Mouse (Mus musculus): ENCODE results near the gene Plcl1. TPM values are rescaled to one million over a fixed set of nuclear protein-coding genes. Genes with fewer than 3 reads are reported as not detected.
A peak's percentile ranks its signal among the peaks of the same experiment; 100 is the strongest.

The Plcl1 gene
- polyA plus RNA-seq, 1 experiment from 2014 or later, result 5.5 TPM

DNA sequence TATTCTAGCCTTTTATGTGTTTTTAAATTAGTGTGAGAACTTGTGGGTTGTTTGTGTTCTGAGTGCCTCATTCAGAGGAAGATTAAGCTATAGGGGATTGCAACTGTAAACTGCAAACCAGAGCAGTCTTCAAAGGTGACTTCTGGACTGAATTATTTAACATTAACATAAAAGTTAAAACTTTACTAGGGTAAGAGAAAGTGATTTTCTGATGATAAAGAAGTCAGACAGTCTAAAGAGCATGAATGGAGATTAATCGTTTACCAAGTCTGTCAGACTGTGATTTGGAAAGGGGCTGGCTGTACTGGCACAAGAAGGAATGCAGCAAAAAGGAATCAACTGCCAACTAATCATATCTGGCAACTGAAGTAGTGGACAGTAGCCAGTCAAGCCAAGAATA, 301.2 kb downstream of the Plcl1 start:
- ATAC-seq (ENCODE audit: low FRiP score) (no peak), DNase-seq (ENCODE audit: low spot score) (no peak)
- no peak overlapping the region for H3K4me3 ChIP-seq (replicated peaks; ENCODE audit: low read length)
- H3K27ac ChIP-seq, result no peak overlapping the region
- no peaks in the 10 kb centered on the region for H3K27me3 ChIP-seq (ENCODE audit: control insufficient read depth, insufficient read depth, low read length)
- H3K9ac ChIP-seq, result no peak overlapping the region
- no peaks in the 10 kb centered on the region for H3K9me3 ChIP-seq (ENCODE audit: control insufficient read depth, low read length)
- no peak overlapping the region for H3K4me2 ChIP-seq (replicated peaks)
- no peaks in the 10 kb centered on the region for H3K36me3 ChIP-seq (replicated peaks; ENCODE audit: control insufficient read depth, insufficient read depth)
- 48% methylated on average over 1 of the region's 1 CpGs for WGBS
- H3K4me1 ChIP-seq (replicated peaks; ENCODE audit: control insufficient read depth, insufficient read depth, low read length), result peaks cover 14% of the 10 kb centered on the region

DNA sequence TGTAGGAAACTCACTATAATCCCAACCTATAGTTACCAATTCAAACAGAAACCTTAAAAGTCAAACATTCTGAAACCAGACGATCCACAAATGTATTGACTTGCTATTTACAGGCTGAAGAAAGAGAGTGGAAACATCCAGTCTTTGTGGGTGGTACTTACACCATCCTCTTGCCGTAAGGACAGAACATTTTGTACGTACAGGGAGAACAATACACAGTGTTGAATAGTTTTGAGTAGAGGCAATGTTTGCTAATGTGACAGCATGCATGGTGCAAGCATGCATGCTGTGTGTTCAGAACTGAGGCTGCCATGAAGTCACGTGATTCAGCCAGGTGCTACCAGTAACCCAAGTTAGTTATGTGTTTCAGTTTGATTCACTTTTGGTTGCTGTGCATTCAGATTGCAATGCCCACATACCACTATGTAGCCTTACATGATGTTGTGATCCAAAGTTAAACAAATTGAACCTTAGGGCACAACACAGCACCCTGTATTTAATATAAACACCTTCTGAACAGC, 311.6 kb downstream of the Plcl1 start:
- H3K4me3 ChIP-seq (replicated peaks; ENCODE audit: low read length), result no peak overlapping the region
- H3K4me1 ChIP-seq (replicated peaks; ENCODE audit: control insufficient read depth, insufficient read depth, low read length), result no peaks in the 10 kb centered on the region
- DNase-seq (ENCODE audit: low spot score), result no peak
- no peaks in the 10 kb centered on the region for H3K9me3 ChIP-seq (ENCODE audit: control insufficient read depth, low read length)
- no peak overlapping the region for H3K27ac ChIP-seq
- H3K4me2 ChIP-seq (replicated peaks), result no peak overlapping the region
- no peaks in the 10 kb centered on the region for H3K27me3 ChIP-seq (ENCODE audit: control insufficient read depth, insufficient read depth, low read length)
- ATAC-seq (ENCODE audit: low FRiP score), result no peak
- no peak overlapping the region for H3K9ac ChIP-seq
- H3K36me3 ChIP-seq (replicated peaks; ENCODE audit: control insufficient read depth, insufficient read depth), result no peaks in the 10 kb centered on the region
- WGBS, result 76% methylated on average over 4 of the region's 4 CpGs

DNA sequence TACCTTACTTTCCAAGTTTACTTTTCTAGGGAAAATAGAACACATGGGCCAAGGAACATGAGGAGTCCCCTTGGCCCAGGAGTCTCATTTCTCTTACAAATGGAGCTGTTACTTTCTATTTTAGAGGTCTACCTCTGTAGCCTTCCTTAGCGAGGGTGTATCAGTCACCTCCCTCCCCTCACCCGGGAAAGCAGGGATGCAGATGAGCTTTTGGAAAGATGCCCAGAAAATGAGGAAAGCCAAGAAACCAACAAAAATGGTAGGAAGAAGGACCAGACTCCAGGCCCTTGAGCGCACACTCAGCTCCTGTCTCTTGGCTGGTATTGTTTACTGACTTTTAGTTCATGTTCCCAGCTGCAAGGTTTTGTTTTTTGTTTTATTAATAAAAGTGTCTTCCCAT, 319.7 kb downstream of the Plcl1 start:
- 68% methylated on average over 3 of the region's 3 CpGs for WGBS
- Histone ChIP-seq H3K4me2 (replicated peaks) (no peak overlapping the region), H3K27ac (no peak overlapping the region), H3K9me3 (ENCODE audit: control insufficient read depth, low read length) (no peaks in the 10 kb centered on the region), H3K27me3 (ENCODE audit: control insufficient read depth, insufficient read depth, low read length) (no peaks in the 10 kb centered on the region), H3K9ac (no peak overlapping the region), H3K4me3 (replicated peaks; ENCODE audit: low read length) (no peak overlapping the region), H3K36me3 (replicated peaks; ENCODE audit: control insufficient read depth, insufficient read depth) (no peaks in the 10 kb centered on the region), H3K4me1 (replicated peaks; ENCODE audit: control insufficient read depth, insufficient read depth, low read length) (no peaks in the 10 kb centered on the region)
- ATAC-seq (ENCODE audit: low FRiP score) (no peak), DNase-seq (ENCODE audit: low spot score) (no peak)

DNA sequence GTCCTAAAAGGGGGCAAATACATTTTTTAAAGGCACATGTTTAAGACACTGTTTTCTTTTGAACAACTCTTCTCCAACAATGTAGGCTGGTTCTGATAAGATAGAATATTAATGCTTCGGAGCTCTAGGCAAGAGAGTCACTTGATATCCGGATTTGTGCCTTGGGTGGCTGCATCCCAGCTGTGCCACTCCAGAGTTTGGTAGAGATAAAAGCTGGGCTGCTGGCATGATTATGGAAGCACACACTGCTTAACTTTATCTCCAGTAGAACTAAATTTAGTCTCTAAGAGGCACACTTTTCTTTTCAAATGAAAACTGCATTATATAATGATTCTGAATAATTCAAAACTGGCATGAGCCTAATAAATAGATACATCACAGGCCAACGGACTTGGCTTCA, 323.6 kb downstream of the Plcl1 start:
- Histone ChIP-seq H3K36me3 (replicated peaks; ENCODE audit: control insufficient read depth, insufficient read depth) (no peaks in the 10 kb centered on the region), H3K9ac (no peak overlapping the region), H3K4me3 (replicated peaks; ENCODE audit: low read length) (no peak overlapping the region), H3K9me3 (ENCODE audit: control insufficient read depth, low read length) (no peaks in the 10 kb centered on the region), H3K4me2 (replicated peaks) (no peak overlapping the region), H3K27me3 (ENCODE audit: control insufficient read depth, insufficient read depth, low read length) (no peaks in the 10 kb centered on the region), H3K27ac (no peak overlapping the region), H3K4me1 (replicated peaks; ENCODE audit: control insufficient read depth, insufficient read depth, low read length) (no peaks in the 10 kb centered on the region)
- 88% methylated on average over 3 of the region's 3 CpGs for WGBS
- no peak for ATAC-seq (ENCODE audit: low FRiP score)
- no peak for DNase-seq (ENCODE audit: low spot score)

DNA sequence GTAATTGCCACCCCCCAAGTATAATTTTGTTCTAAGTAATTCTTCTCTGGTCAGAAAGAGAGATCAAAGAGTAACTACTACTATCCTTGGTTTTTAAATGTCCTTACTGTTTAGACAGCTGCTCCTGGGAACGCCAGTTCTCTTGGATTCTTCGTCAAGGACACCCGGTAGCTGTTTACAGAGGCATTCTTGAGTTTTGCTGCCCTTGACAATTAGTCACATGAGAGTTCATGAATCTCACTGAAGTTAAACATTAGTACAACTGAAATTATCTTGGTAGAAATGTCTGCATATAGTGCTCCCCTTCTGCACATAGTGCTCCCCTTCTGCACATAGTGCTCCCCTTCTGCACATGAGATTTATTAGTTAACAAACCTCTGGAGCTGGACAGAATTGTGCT, 327.2 kb downstream of the Plcl1 start:
- Histone ChIP-seq H3K36me3 (replicated peaks; ENCODE audit: control insufficient read depth, insufficient read depth) (no peaks in the 10 kb centered on the region), H3K9ac (no peak overlapping the region), H3K27me3 (ENCODE audit: control insufficient read depth, insufficient read depth, low read length) (no peaks in the 10 kb centered on the region), H3K4me2 (replicated peaks) (no peak overlapping the region), H3K27ac (no peak overlapping the region), H3K9me3 (ENCODE audit: control insufficient read depth, low read length) (no peaks in the 10 kb centered on the region), H3K4me3 (replicated peaks; ENCODE audit: low read length) (no peak overlapping the region), H3K4me1 (replicated peaks; ENCODE audit: control insufficient read depth, insufficient read depth, low read length) (no peaks in the 10 kb centered on the region)
- ATAC-seq (ENCODE audit: low FRiP score), result no peak
- DNase-seq (ENCODE audit: low spot score), result no peak
- WGBS, result 84% methylated on average over 3 of the region's 3 CpGs

DNA sequence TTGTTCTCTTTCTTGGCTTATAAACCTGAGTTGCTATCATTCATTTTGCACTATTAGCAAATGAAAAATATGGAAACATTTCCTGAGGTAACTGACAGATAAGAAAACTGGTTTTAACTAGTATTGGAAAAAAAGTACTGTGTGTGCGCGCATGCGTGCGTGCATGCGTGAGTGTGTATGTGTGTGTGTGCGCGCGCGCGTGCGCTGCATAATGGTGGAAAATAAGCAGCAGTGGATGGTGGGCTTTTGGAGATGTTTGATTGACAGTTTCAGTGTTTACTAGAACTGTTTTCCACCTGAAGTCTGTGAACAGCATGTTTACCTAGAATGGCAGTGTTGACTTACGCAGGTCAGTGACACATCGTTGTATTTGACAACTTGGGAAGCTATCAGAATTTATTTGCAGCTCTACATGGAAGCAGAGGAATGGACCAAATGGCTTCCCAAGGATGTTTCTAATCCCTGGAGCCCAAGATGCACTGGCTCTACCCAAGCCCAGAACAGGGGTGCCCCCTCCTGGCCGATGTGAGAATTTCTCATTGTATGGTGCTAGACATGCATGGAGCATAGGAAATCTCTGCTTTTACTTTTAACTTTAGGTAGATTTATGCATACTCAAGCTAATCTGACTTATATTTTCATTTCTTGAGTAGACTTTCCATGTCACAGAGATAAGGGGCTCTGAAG, 330.5 kb downstream of the Plcl1 start:
- no peak overlapping the region for H3K9ac ChIP-seq
- no peaks in the 10 kb centered on the region for H3K27me3 ChIP-seq (ENCODE audit: control insufficient read depth, insufficient read depth, low read length)
- ATAC-seq (ENCODE audit: low FRiP score), result peak; percentile 89
- peak; percentile 90 for DNase-seq (ENCODE audit: low spot score)
- H3K36me3 ChIP-seq (replicated peaks; ENCODE audit: control insufficient read depth, insufficient read depth), result no peaks in the 10 kb centered on the region
- no peak overlapping the region for H3K4me2 ChIP-seq (replicated peaks)
- H3K4me1 ChIP-seq (replicated peaks; ENCODE audit: control insufficient read depth, insufficient read depth, low read length), result no peaks in the 10 kb centered on the region
- H3K4me3 ChIP-seq (replicated peaks; ENCODE audit: low read length), result no peak overlapping the region
- 85% methylated on average over 14 of the region's 14 CpGs for WGBS
- H3K27ac ChIP-seq, result no peak overlapping the region
- H3K9me3 ChIP-seq (ENCODE audit: control insufficient read depth, low read length), result no peaks in the 10 kb centered on the region

DNA sequence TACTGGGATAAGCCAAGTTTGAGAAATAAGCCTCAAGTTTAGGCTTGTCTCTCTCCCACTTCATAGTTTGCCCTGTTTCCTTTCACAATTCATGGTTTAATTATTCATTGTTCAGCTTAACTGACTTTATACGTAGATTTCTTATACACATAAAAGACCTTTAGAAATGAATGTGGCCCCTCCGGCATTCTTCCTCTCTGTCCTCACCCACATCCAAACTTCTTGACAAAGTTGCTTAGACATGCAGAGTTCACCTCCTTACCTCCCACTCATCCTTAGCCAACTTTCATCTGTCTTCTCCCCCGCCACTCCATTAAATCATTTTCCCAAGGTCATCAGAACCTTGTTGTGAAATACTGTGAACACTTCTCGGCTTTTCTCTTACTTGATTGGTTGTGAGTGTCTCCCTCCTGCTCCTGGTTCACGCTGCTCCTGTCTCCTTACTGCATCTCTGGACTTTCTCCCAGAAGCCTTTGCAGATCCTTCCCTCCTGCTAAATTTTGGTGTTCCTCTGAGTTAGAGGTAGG, 331.1 kb downstream of the Plcl1 start:
- no peaks in the 10 kb centered on the region for H3K36me3 ChIP-seq (replicated peaks; ENCODE audit: control insufficient read depth, insufficient read depth)
- no peak for ATAC-seq (ENCODE audit: low FRiP score)
- no peak overlapping the region for H3K27ac ChIP-seq
- no peaks in the 10 kb centered on the region for H3K9me3 ChIP-seq (ENCODE audit: control insufficient read depth, low read length)
- no peak overlapping the region for H3K9ac ChIP-seq
- no peak overlapping the region for H3K4me3 ChIP-seq (replicated peaks; ENCODE audit: low read length)
- 66% methylated on average over 5 of the region's 5 CpGs for WGBS
- no peaks in the 10 kb centered on the region for H3K27me3 ChIP-seq (ENCODE audit: control insufficient read depth, insufficient read depth, low read length)
- no peaks in the 10 kb centered on the region for H3K4me1 ChIP-seq (replicated peaks; ENCODE audit: control insufficient read depth, insufficient read depth, low read length)
- DNase-seq (ENCODE audit: low spot score), result no peak
- H3K4me2 ChIP-seq (replicated peaks), result no peak overlapping the region

DNA sequence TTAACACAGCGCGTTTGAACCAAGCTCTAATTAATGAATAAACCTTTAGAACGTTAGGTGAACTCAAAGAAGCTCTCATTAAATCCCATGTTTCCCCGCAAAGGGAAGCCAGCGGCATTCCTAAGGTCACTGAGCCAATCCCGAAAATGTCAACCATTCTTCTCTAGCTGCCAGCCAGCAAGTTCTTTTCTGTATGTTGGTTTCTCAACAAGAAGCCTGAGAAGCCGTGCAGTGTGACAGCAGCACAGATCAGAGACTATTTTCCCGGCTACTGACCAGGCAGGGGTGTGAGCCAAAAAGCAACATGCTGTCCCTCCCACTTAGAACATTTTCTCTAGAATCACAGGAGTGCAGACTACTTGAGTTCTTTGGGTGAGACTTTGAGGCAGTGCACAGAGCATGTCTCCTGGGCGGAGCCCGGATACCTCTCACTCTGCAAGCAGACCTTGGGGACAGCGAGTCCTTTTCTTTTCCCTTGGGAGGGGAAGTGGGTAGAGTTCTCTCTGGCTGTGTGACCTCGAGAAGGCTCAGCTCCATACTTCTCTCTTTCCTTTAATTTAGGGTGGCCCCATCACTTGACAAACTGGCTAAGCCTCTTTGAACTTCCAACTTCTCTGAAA, 333.1 kb downstream of the Plcl1 start:
- ATAC-seq (ENCODE audit: low FRiP score) (no peak), DNase-seq (ENCODE audit: low spot score) (no peak)
- Histone ChIP-seq H3K4me1 (replicated peaks; ENCODE audit: control insufficient read depth, insufficient read depth, low read length) (no peaks in the 10 kb centered on the region), H3K27me3 (ENCODE audit: control insufficient read depth, insufficient read depth, low read length) (no peaks in the 10 kb centered on the region), H3K9me3 (ENCODE audit: control insufficient read depth, low read length) (no peaks in the 10 kb centered on the region), H3K27ac (no peak overlapping the region), H3K4me2 (replicated peaks) (no peak overlapping the region), H3K36me3 (replicated peaks; ENCODE audit: control insufficient read depth, insufficient read depth) (no peaks in the 10 kb centered on the region), H3K4me3 (replicated peaks; ENCODE audit: low read length) (no peak overlapping the region), H3K9ac (no peak overlapping the region)
- 65% methylated on average over 12 of the region's 12 CpGs for WGBS

DNA sequence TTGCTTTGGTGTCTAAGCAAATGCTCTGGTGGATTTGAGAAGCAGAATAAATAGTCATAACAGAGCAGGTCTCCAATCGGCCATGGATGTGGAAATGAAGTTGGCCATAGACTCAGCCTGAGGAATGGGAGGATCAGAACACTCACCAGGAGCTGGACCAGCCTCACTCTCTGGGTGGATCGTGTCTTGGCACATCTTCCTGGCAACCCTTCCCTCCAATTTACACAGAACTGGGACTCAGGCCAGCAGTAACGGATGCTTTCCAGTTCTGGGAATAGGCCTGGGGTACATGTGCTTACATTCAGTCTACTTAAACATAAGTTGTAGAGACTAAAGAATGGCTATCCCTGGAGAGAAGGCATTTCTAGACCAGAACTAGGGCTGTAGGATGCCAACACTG, 336.2 kb downstream of the Plcl1 start:
- WGBS, result 76% methylated on average over 3 of the region's 3 CpGs
- no peaks in the 10 kb centered on the region for H3K36me3 ChIP-seq (replicated peaks; ENCODE audit: control insufficient read depth, insufficient read depth)
- peak; percentile 24; the same call in 1 of the 2 replicates for ATAC-seq (ENCODE audit: low FRiP score)
- no peak overlapping the region for H3K27ac ChIP-seq
- H3K4me3 ChIP-seq (replicated peaks; ENCODE audit: low read length), result no peak overlapping the region
- peak; percentile 53 for DNase-seq (ENCODE audit: low spot score)
- H3K4me1 ChIP-seq (replicated peaks; ENCODE audit: control insufficient read depth, insufficient read depth, low read length), result no peaks in the 10 kb centered on the region
- no peaks in the 10 kb centered on the region for H3K27me3 ChIP-seq (ENCODE audit: control insufficient read depth, insufficient read depth, low read length)
- no peak overlapping the region for H3K9ac ChIP-seq
- no peak overlapping the region for H3K4me2 ChIP-seq (replicated peaks)
- H3K9me3 ChIP-seq (ENCODE audit: control insufficient read depth, low read length), result no peaks in the 10 kb centered on the region

Data from hindbrain, embryonic 14.5 days (tissue).